In genomic region chr4:148114758-148115391, GRCm38 (mm10) we compare ENCODE assay signal across 8 mouse cellular contexts. TPM values are rescaled to one million over a fixed set of nuclear protein-coding genes. Genes with fewer than 3 reads are reported as not detected.
DNase-seq lines count a peak whose midpoint lies in the region; ATAC-seq lines count a peak whose summit lies in the region.

No protein-coding gene starts in this region.

- no peaks in the 10 kb centered on the region for H3K4me1 ChIP-seq in embryonic facial prominence, embryonic 14.5 days (ENCODE audit: control insufficient read depth, insufficient read depth, low read length)
- peaks cover 10% of the 10 kb centered on the region for H3K4me1 ChIP-seq in limb, embryonic 13.5 days
- peaks cover 9% of the 10 kb centered on the region for H3K4me1 ChIP-seq in midbrain, embryonic 16.5 days (ENCODE audit: control insufficient read depth, insufficient read depth, low read length)

- no peaks in the 10 kb centered on the region for H3K27me3 ChIP-seq in embryonic facial prominence, embryonic 14.5 days (replicated peaks; ENCODE audit: control insufficient read depth, insufficient read depth, low read length)
- no peaks in the 10 kb centered on the region for H3K27me3 ChIP-seq in limb, embryonic 13.5 days
- H3K27me3 ChIP-seq in midbrain, embryonic 16.5 days (ENCODE audit: control insufficient read depth, insufficient read depth, low read depth, low read length): no peaks in the 10 kb centered on the region

- no peaks in the 10 kb centered on the region for H3K9me3 ChIP-seq in embryonic facial prominence, embryonic 14.5 days (ENCODE audit: control insufficient read depth, low read length)
- H3K9me3 ChIP-seq in limb, embryonic 13.5 days: 0 out of 2 replicates have a peak, but pooled peaks cover 4% of the 10 kb centered on the region
- no peaks in the 10 kb centered on the region for H3K9me3 ChIP-seq in midbrain, embryonic 16.5 days (replicated peaks; ENCODE audit: control insufficient read depth, low read length, poor library complexity, severe bottlenecking)

- peak; percentile 94 for DNase-seq in 416B (ENCODE audit: low read depth)
- DNase-seq in adrenal gland, postnatal 4 days (ENCODE audit: low spot score in 2 of 2): peak; percentile 66 to 74
- peak; percentile 81 for DNase-seq in embryonic facial prominence, embryonic 14.5 days (ENCODE audit: low spot score)
- DNase-seq in heart, adult 9 months (ENCODE audit: low spot score in 2 of 2): peak; percentile 63 to 77
- peak; percentile 64 to 82 for DNase-seq in kidney, adult 8-10 months
- peak; percentile 64 to 82 for DNase-seq in spleen, adult 18-20 months

- WGBS in embryonic facial prominence, embryonic 14.5 days: 3% methylated on average over 15 of the region's 15 CpGs
- WGBS in limb, embryonic 13.5 days: 6% methylated on average over 15 of the region's 15 CpGs
- 5% methylated on average over 15 of the region's 15 CpGs for WGBS in midbrain, embryonic 16.5 days

- peak; percentile 86 for ATAC-seq in embryonic facial prominence, embryonic 14.5 days (ENCODE audit: low read depth)
- peak; percentile 35; the same call in 1 of the 2 replicates for ATAC-seq in limb, embryonic 13.5 days (ENCODE audit: low FRiP score, low read depth)
- ATAC-seq in midbrain, embryonic 16.5 days: peak; percentile 71

- H3K9ac ChIP-seq in embryonic facial prominence, embryonic 14.5 days (ENCODE audit: low read depth, low read length): peak overlapping the region; percentile 43
- H3K9ac ChIP-seq in limb, embryonic 13.5 days: peak overlapping the region; percentile 50
- H3K9ac ChIP-seq in midbrain, embryonic 16.5 days (ENCODE audit: low read depth, low read length): peak overlapping the region; percentile 39; the same call in 1 of the 2 replicates

- peak overlapping the region; percentile 26; the same call in 1 of the 2 replicates for H3K4me2 ChIP-seq in embryonic facial prominence, embryonic 14.5 days (ENCODE audit: low read depth, low read length)
- peak overlapping the region; percentile 39 for H3K4me2 ChIP-seq in limb, embryonic 13.5 days (replicated peaks)
- H3K4me2 ChIP-seq in midbrain, embryonic 16.5 days (ENCODE audit: low read length): peak overlapping the region; percentile 28; the same call in 1 of the 2 replicates

- H3K27ac ChIP-seq in embryonic facial prominence, embryonic 14.5 days (replicated peaks; ENCODE audit: low read depth, low read length): no peak overlapping the region
- no peak overlapping the region; the same call in 1 of the 2 replicates for H3K27ac ChIP-seq in limb, embryonic 13.5 days
- H3K27ac ChIP-seq in midbrain, embryonic 16.5 days (ENCODE audit: low read length): peak overlapping the region; percentile 76; the same call in 1 of the 2 replicates

- no peak overlapping the region for H3K4me3 ChIP-seq in embryonic facial prominence, embryonic 14.5 days (ENCODE audit: low read depth, low read length)
- peak overlapping the region; percentile 4 for H3K4me3 ChIP-seq in limb, embryonic 13.5 days
- H3K4me3 ChIP-seq in midbrain, embryonic 16.5 days (ENCODE audit: low read depth, low read length): no peak overlapping the region

- H3K36me3 ChIP-seq in embryonic facial prominence, embryonic 14.5 days (ENCODE audit: control insufficient read depth, insufficient read depth, low read length): no peaks in the 10 kb centered on the region
- H3K36me3 ChIP-seq in limb, embryonic 13.5 days: no peaks in the 10 kb centered on the region
- peaks cover 9% of the 10 kb centered on the region; the same call in 1 of the 2 replicates for H3K36me3 ChIP-seq in midbrain, embryonic 16.5 days (ENCODE audit: control insufficient read depth, insufficient read depth, low read length)

RNA-seq across cellular contexts. Expression of gene Mad2l2, which starts 15.3 kb away (rescaled TPM):
- 10 to 100 TPM; 24.0 to 24.6 TPM for total RNA-seq in adrenal gland, postnatal 4 days (2021)
- 51.1 and 59.8 TPM in 2 replicates for polyA plus RNA-seq in embryonic facial prominence, embryonic 14.5 days (2014; fragmentation: Nextera tagmentation; extraction: Ambion mirVana)
- 78.3 and 85.2 TPM in 2 replicates for polyA plus RNA-seq in limb, embryonic 13.5 days (2015; fragmentation: Nextera tagmentation; extraction: Ambion mirVana)
- 98.2 and 100 TPM in 2 replicates for polyA plus RNA-seq in midbrain, embryonic 16.5 days (2015; fragmentation: Nextera tagmentation; extraction: Ambion mirVana)

RNA-seq across cellular contexts. Expression of gene Draxin, which starts 15.6 kb away (rescaled TPM):
- 1 to 10 TPM in 1 of 2 experiments, under 1 TPM in 1; 0.42 to 1.0 TPM for total RNA-seq in adrenal gland, postnatal 4 days (2021)
- 0.56 and 0.67 TPM in 2 replicates for polyA plus RNA-seq in embryonic facial prominence, embryonic 14.5 days (2014; fragmentation: Nextera tagmentation; extraction: Ambion mirVana)
- 0.76 and 0.80 TPM in 2 replicates for polyA plus RNA-seq in limb, embryonic 13.5 days (2015; fragmentation: Nextera tagmentation; extraction: Ambion mirVana)
- polyA plus RNA-seq in midbrain, embryonic 16.5 days (2015; fragmentation: Nextera tagmentation; extraction: Ambion mirVana): 11.8 and 11.9 TPM in 2 replicates

RNA-seq across cellular contexts. Expression of gene Agtrap, which starts 27.0 kb away (rescaled TPM):
- 10 to 100 TPM; 77.6 to 83.7 TPM for total RNA-seq in adrenal gland, postnatal 4 days (2021)
- polyA plus RNA-seq in embryonic facial prominence, embryonic 14.5 days (2014; fragmentation: Nextera tagmentation; extraction: Ambion mirVana): 15.9 and 16.2 TPM in 2 replicates
- polyA plus RNA-seq in limb, embryonic 13.5 days (2015; fragmentation: Nextera tagmentation; extraction: Ambion mirVana): 13.2 and 14.1 TPM in 2 replicates
- 7.7 and 8.1 TPM in 2 replicates for polyA plus RNA-seq in midbrain, embryonic 16.5 days (2015; fragmentation: Nextera tagmentation; extraction: Ambion mirVana)

RNA-seq across cellular contexts. Expression of gene Fbxo6, which starts 37.1 kb away (rescaled TPM):
- total RNA-seq in adrenal gland, postnatal 4 days (2021): 10 to 100 TPM; 28.2 to 32.8 TPM
- 13.8 and 15.3 TPM in 2 replicates for polyA plus RNA-seq in embryonic facial prominence, embryonic 14.5 days (2014; fragmentation: Nextera tagmentation; extraction: Ambion mirVana)
- 11.9 and 13.0 TPM in 2 replicates for polyA plus RNA-seq in limb, embryonic 13.5 days (2015; fragmentation: Nextera tagmentation; extraction: Ambion mirVana)
- 18.5 and 23.8 TPM in 2 replicates for polyA plus RNA-seq in midbrain, embryonic 16.5 days (2015; fragmentation: Nextera tagmentation; extraction: Ambion mirVana)

RNA-seq across cellular contexts. Expression of gene Fbxo44, which starts 45.4 kb away (rescaled TPM):
- total RNA-seq in adrenal gland, postnatal 4 days (2021): 10 to 100 TPM; 13.9 to 15.0 TPM
- polyA plus RNA-seq in embryonic facial prominence, embryonic 14.5 days (2014; fragmentation: Nextera tagmentation; extraction: Ambion mirVana): 7.7 and 9.6 TPM in 2 replicates
- polyA plus RNA-seq in limb, embryonic 13.5 days (2015; fragmentation: Nextera tagmentation; extraction: Ambion mirVana): 14.6 and 16.6 TPM in 2 replicates
- polyA plus RNA-seq in midbrain, embryonic 16.5 days (2015; fragmentation: Nextera tagmentation; extraction: Ambion mirVana): 90.1 and 102 TPM in 2 replicates

Comparison
In these comparisons a context has a peak if more than half of its experiments do, and no peak if none do; other contexts are left out.
1. ATAC-seq: peak in every context shown above with its lines; median percentile 86 in embryonic facial prominence, embryonic 14.5 days; 71 in midbrain, embryonic 16.5 days; 35 in limb, embryonic 13.5 days.